Mouse (Mus musculus) embryonic facial prominence, embryonic 10.5 days (tissue): ENCODE measurements at regions not wholly inside any gene's neighbourhood (a gene's known extent, or its start where the extent isn't known, plus 50 kb on each side); places are given as distances from the start of the nearest gene placed in this dataset.

Source experiments
- DNase-seq: peaks from one replicate; pipeline ENCODE4 v3.0.0-alpha.2; 2017; ENCODE audit warnings: low spot score
- H3K27ac ChIP-seq: fragments of 300-500 bp; sonication (generic); replicated peaks from 2 replicates; pipeline ENCODE4 v1.5.1; 2016; ENCODE audit warnings: mild to moderate bottlenecking
- H3K27me3 ChIP-seq: fragments of 300-500 bp; sonication (generic); replicated peaks from 2 replicates; pipeline ENCODE4 v1.6.1; 2016; ENCODE audit warnings: low read depth, mild to moderate bottlenecking; ENCODE audit not compliant: poor library complexity, severe bottlenecking
- H3K36me3 ChIP-seq: fragments of 300-500 bp; sonication (generic); replicated peaks from 2 replicates; pipeline ENCODE4 v1.6.1; 2016; ENCODE audit warnings: mild to moderate bottlenecking, moderate library complexity
- H3K4me1 ChIP-seq: fragments of 300-500 bp; sonication (generic); 2 replicates; pipeline ENCODE4 v1.6.1; 2016
- H3K4me3 ChIP-seq: fragments of 300-500 bp; sonication (generic); 2 replicates; pipeline ENCODE4 v1.5.1; 2016; ENCODE audit warnings: mild to moderate bottlenecking, moderate library complexity
- H3K9me3 ChIP-seq: fragments of 300-500 bp; sonication (generic); 2 replicates; pipeline ENCODE4 v1.6.1; 2016; ENCODE audit warnings: mild to moderate bottlenecking
- WGBS: fragments of 180-500 bp; shearing (Covaris S2); methylation state at CpG from one replicate; pipeline ENCODE4 v1.1.7; 2016; 5-methylcytosine and 5-hydroxymethylcytosine counted together

DNA sequence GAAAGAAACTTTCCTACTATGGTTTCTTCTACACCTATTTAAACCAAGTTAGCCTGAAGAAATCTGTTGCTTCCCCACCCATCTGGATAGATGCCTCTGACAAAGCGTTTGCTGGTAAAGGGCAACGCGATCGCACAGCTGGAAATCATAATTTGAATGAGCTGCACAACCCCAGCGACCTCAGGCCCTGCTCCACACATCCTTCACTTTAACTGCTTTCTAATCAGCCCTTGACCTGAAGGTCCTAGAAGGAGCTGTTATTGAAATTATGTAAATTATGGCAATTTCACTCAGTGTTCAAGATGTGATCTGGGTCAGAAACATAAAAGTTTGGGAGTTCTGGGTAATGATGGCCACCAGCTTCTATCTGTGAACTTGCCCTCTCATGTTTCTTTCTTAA, 201.5 kb upstream of the Mctp2 start:
- peak; percentile 56 for DNase-seq
- no peaks in the 10 kb centered on the region for H3K9me3 ChIP-seq
- H3K4me1 ChIP-seq = peaks cover 34% of the 10 kb centered on the region
- no peak overlapping the region for H3K27ac ChIP-seq
- no peaks in the 10 kb centered on the region for H3K36me3 ChIP-seq
- no peak overlapping the region for H3K4me3 ChIP-seq
- WGBS = 25% methylated on average over 5 of the region's 5 CpGs
- no peaks in the 10 kb centered on the region for H3K27me3 ChIP-seq

- 86% methylated on average over 4 of the region's 4 CpGs for WGBS
- no peak overlapping the region for H3K27ac ChIP-seq
- H3K36me3 ChIP-seq = no peaks in the 10 kb centered on the region
- H3K4me1 ChIP-seq = peaks cover 21% of the 10 kb centered on the region
- DNase-seq = no peak
- no peaks in the 10 kb centered on the region for H3K9me3 ChIP-seq
- no peaks in the 10 kb centered on the region for H3K27me3 ChIP-seq
- no peak overlapping the region for H3K4me3 ChIP-seq
Measured at GRCm38 (mm10) chr7:72510116-72510515, 203.7 kb upstream of the Mctp2 start.

- no peaks in the 10 kb centered on the region for H3K36me3 ChIP-seq
- H3K4me3 ChIP-seq = no peak overlapping the region
- no peak for DNase-seq
- H3K9me3 ChIP-seq = no peaks in the 10 kb centered on the region
- H3K27ac ChIP-seq = no peak overlapping the region
- no peaks in the 10 kb centered on the region for H3K27me3 ChIP-seq
- H3K4me1 ChIP-seq = peaks cover 3% of the 10 kb centered on the region
- 81% methylated on average over 4 of the region's 4 CpGs for WGBS
Measured at GRCm38 (mm10) chr7:72513446-72513845, 207.0 kb upstream of the Mctp2 start.

DNA sequence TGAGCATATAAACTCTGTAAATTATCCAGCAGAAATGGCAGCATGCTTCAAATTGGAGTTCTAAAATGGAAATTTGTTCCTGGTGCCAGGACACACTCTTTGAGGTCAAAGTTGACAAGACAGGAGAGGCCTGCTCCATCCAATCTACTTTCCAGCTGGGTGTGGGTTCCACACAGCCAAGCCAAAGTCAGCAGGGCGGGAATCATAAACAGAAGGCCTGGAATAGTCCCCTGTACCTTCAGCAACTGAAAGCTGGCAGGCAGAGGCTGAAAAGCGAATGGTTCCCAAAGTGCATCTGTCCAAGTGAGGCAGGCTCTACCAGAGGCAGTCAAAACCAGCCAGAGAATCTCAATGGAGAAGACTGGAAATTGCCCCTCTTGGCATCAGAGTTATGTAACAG, 208.4 kb upstream of the Mctp2 start:
- WGBS = 83% methylated on average over 2 of the region's 2 CpGs
- no peaks in the 10 kb centered on the region for H3K27me3 ChIP-seq
- DNase-seq = no peak
- H3K4me3 ChIP-seq = no peak overlapping the region
- H3K4me1 ChIP-seq = peaks cover 17% of the 10 kb centered on the region
- no peaks in the 10 kb centered on the region for H3K9me3 ChIP-seq
- no peak overlapping the region for H3K27ac ChIP-seq
- no peaks in the 10 kb centered on the region for H3K36me3 ChIP-seq

DNA sequence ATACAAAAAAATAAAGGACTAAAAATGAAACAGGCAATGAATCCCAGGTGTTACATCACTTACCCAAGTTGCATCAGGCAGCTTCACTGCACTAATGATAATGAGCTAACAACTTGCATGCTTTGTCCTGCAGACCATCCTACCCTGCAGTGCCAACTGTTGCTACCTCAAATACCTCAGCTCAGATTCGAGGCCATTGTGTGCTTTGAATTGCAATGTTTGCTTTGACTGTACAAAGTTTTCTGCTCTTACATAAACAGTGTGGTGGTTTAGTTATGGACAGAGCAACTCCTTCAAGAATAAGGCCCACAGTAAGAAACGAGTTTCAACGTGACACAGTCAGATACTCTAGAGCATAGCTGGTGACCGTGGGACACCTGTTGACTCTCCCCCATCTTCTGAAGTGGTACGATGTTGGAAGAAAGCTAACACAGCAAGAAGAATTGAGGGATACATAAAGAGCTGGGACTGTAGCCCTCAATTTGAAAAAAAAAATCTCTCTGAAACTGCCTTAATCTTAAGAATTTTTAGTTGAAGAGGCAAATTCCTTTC, 212.1 kb upstream of the Mctp2 start:
- Histone ChIP-seq H3K27me3 (no peaks in the 10 kb centered on the region), H3K36me3 (no peaks in the 10 kb centered on the region), H3K4me3 (no peak overlapping the region), H3K4me1 (peaks cover 17% of the 10 kb centered on the region), H3K9me3 (no peaks in the 10 kb centered on the region), H3K27ac (peak overlapping the region; percentile 54; the same call in 1 of the 2 replicates)
- 61% methylated on average over 5 of the region's 5 CpGs for WGBS
- DNase-seq = no peak

- Histone ChIP-seq H3K36me3 (no peaks in the 10 kb centered on the region), H3K4me3 (no peak overlapping the region), H3K27me3 (no peaks in the 10 kb centered on the region), H3K27ac (peak overlapping the region; percentile 57; the same call in 1 of the 2 replicates), H3K4me1 (peaks cover 17% of the 10 kb centered on the region), H3K9me3 (no peaks in the 10 kb centered on the region)
- peak; percentile 18 for DNase-seq
- WGBS = 43% methylated on average over 6 of the region's 6 CpGs
Measured at GRCm38 (mm10) chr7:72519359-72520115, 213.1 kb upstream of the Mctp2 start.

GRCm38 (mm10) chr7:72528873-72529272, 222.5 kb upstream of the Mctp2 start:
- WGBS = 88% methylated on average over 3 of the region's 3 CpGs
- no peaks in the 10 kb centered on the region for H3K27me3 ChIP-seq
- no peaks in the 10 kb centered on the region for H3K9me3 ChIP-seq
- no peaks in the 10 kb centered on the region for H3K4me1 ChIP-seq
- H3K36me3 ChIP-seq = no peaks in the 10 kb centered on the region
- no peak for DNase-seq
- no peak overlapping the region for H3K4me3 ChIP-seq
- H3K27ac ChIP-seq = no peak overlapping the region

- Histone ChIP-seq H3K4me1 (peaks cover 30% of the 10 kb centered on the region), H3K27me3 (peaks cover 7% of the 10 kb centered on the region; the same call in 1 of the 2 replicates), H3K4me3 (no peak overlapping the region), H3K27ac (no peak overlapping the region), H3K36me3 (no peaks in the 10 kb centered on the region), H3K9me3 (no peaks in the 10 kb centered on the region)
- no peak for DNase-seq
- WGBS = 81% methylated on average over 6 of the region's 6 CpGs
Measured at GRCm38 (mm10) chr7:72538288-72538687, 231.9 kb upstream of the Mctp2 start.

DNA sequence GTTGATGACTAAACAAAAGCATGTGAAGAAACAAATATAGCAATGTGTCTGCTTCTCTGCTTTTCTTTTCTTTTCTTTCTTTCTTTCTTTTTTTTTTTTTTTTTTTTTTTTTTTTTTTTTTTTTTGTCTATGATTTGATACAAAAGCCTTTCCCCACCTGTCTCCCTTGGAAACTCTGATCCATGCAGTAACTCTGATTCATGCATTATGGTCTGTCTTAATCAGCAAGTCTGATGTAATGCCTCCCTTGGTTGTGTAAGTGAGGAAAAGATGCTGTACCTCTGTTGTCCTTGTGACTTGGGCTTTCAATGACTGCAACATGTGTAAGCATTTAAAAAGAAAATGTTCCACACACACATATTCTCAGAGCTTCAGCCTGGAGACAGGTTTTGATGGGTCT, 233.5 kb upstream of the Mctp2 start:
- H3K36me3 ChIP-seq = no peaks in the 10 kb centered on the region
- peak overlapping the region; percentile 51; the same call in 1 of the 2 replicates for H3K27ac ChIP-seq
- peaks cover 37% of the 10 kb centered on the region for H3K4me1 ChIP-seq
- H3K9me3 ChIP-seq = no peaks in the 10 kb centered on the region
- no peak for DNase-seq
- H3K27me3 ChIP-seq = peaks cover 7% of the 10 kb centered on the region; the same call in 1 of the 2 replicates
- no peak overlapping the region for H3K4me3 ChIP-seq

DNA sequence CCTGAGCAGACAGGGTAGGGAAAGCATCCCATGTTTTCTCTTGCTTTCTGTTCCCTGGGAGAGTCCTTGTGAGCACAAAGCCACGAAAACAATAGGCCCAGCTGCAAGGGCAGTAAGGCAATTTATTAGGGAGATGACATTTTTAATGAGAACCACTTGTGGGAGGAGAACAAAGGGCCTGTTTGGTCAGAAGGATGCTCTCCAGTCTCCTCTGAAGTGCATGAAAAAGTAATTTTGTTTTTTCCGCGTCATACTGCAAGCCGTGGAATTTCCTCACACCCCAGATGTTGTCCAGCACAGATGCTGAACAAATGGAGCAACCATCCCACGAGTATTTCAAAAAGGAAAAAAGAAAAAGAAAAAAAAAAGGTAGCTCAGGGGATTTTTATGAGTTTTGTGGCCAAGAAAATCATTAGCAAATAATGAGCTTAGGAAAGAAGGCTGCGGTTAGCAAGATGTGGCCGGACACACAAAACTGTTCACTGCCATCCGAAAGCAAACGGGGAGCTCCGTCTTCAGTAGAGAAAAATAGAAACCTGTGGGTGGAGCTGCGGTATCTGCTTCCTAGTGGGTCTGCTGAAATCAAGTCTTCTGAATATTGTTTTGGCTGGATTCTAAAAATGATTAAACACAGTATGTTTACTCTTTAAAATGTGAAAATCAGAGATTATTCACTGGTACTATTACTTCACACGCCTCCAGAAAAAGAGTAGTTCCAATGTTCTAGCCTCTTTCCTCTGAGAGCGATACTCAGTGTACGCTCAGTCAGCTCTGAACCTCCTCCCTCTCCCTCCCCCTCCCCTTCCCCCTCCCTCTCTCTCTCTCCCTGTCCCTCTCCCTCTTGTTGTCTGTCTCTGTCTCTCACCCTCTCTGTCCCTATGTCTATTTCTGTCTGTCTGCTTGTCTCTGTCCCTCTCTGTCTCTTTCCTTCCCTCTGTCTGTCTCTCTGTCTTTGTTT, 235.4 kb upstream of the Mctp2 start:
- H3K27ac ChIP-seq = peak overlapping the region; percentile 72
- H3K4me1 ChIP-seq = peaks cover 37% of the 10 kb centered on the region
- peak; percentile 19 for DNase-seq
- peaks cover 7% of the 10 kb centered on the region; the same call in 1 of the 2 replicates for H3K27me3 ChIP-seq
- WGBS = 49% methylated on average over 14 of the region's 14 CpGs
- no peak overlapping the region for H3K4me3 ChIP-seq
- H3K9me3 ChIP-seq = no peaks in the 10 kb centered on the region
- no peaks in the 10 kb centered on the region for H3K36me3 ChIP-seq

DNA sequence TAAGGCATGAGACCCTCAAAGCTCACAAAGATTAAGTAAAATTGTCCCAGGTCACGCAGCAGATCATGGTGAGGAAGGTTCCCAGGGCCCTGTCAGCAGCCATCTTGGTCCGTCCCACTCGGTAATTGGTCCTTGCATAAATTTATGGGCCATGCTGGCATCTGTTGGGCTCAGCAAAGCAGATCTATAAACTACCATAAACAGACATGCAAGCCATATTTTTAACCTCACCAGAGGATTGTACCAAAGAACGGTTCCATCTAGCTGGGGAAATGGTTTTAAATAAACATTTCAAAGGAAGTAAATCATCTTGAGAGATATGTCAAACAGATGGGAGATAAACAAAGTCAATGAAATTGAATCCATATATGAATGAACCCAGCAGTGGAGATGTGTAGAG, 237.1 kb upstream of the Mctp2 start:
- Histone ChIP-seq H3K36me3 (no peaks in the 10 kb centered on the region), H3K4me1 (peaks cover 37% of the 10 kb centered on the region), H3K9me3 (peaks cover 6% of the 10 kb centered on the region; the same call in 1 of the 2 replicates), H3K4me3 (no peak overlapping the region), H3K27ac (peak overlapping the region; percentile 69; the same call in 1 of the 2 replicates), H3K27me3 (peaks cover 7% of the 10 kb centered on the region; the same call in 1 of the 2 replicates)
- DNase-seq = no peak
- WGBS = 87% methylated on average over 4 of the region's 4 CpGs

- WGBS = 65% methylated on average over 4 of the region's 4 CpGs
- no peak for DNase-seq
- H3K9me3 ChIP-seq = peaks cover 6% of the 10 kb centered on the region; the same call in 1 of the 2 replicates
- H3K27ac ChIP-seq = no peak overlapping the region
- H3K27me3 ChIP-seq = peaks cover 7% of the 10 kb centered on the region; the same call in 1 of the 2 replicates
- no peak overlapping the region for H3K4me3 ChIP-seq
- no peaks in the 10 kb centered on the region for H3K36me3 ChIP-seq
- H3K4me1 ChIP-seq = peaks cover 37% of the 10 kb centered on the region
Measured at GRCm38 (mm10) chr7:72543946-72544345, 237.5 kb upstream of the Mctp2 start.
